Mouse (Mus musculus): ENCODE results near the gene Cdkn1c. TPM values are rescaled to one million over a fixed set of nuclear protein-coding genes. Genes with fewer than 3 reads are reported as not detected.

Cdkn1c gene
- 1 to 10 TPM; 2.7 to 2.8 TPM for total RNA-seq (2023)

GRCm38 (mm10) chr7:143460874-143461273, at the start of gene Cdkn1c:
Gene Cdkn1c, minus strand, starts transcription at chr7:143461050.

DNA sequence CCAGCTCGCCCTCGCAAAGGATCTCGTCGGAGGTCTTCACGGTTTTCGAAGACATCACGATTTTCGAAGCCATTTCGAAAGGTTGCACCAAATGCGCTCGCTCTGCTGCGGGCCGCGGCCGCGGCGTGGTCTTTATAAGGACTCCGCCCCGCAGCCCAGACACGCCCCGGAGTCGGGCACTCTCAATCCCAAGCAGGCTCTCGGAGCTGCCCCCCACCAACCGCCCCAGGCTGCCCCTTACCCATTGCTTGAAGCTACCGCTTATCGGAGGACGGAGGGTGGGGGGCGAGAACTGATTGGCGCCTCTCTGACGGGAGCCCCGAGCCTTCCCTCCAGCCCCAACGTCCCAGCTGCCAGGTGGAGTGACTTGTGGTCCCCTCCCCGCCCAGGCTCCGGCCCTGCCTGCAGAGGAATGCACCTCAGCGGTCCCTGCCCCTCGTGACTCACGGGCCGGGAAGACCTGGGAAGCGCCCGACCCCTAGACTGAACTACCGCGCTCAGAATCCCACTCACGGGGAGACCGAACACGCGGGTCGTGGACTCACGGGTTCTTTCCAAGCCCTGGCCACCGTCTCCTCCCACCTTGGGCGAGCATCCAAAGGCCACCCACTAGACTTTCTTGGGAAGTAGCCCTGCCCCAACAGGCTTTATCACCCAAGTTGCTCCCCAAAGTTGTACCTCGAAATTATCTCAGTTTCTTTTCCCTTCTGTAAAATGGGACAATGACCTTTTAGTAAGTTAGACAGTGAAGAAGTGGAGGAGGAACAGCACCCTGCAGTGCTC, 41.8 kb upstream of the Cdkn1c start, which contains the start of gene Phlda2:
Gene Phlda2 (minus strand): TSS at position 733 of the 783 bp plus-strand sequence.

GRCm38 (mm10) chr7:143473347-143474101, 12.7 kb upstream of the Cdkn1c start, which contains the start of gene Slc22a18:
Gene Slc22a18, plus strand, starts transcription at chr7:143473736.

Other genes with a start within 250 kb of the Cdkn1c start
- gene Slc22a18, start 12.7 kb upstream of the Cdkn1c start, total RNA-seq (2023), result not detected
- gene Phlda2, start 42.1 kb upstream of the Cdkn1c start, total RNA-seq (2023), result not detected
- 100 to 1,000 TPM; 206 to 216 TPM for gene Nap1l4, start 88.1 kb upstream of the Cdkn1c start, total RNA-seq (2023)
- gene Cars, start 139.0 kb upstream of the Cdkn1c start, total RNA-seq (2023), result 10 to 100 TPM; 62.6 to 64.4 TPM
- 10 to 100 TPM; 28.2 to 33.1 TPM for gene Tnfrsf26, start 167.7 kb upstream of the Cdkn1c start, total RNA-seq (2023)
- 10 to 100 TPM; 15.1 to 22.9 TPM for gene Tnfrsf22, start 188.6 kb upstream of the Cdkn1c start, total RNA-seq (2023)
- 1 to 10 TPM; 2.7 to 3.2 TPM for gene Tnfrsf23, start 224.8 kb upstream of the Cdkn1c start, total RNA-seq (2023)

All from T-cell, adult 66 days (primary cell).